ENCODE assay signal across 20 mouse cellular contexts in the genomic region with DNA sequence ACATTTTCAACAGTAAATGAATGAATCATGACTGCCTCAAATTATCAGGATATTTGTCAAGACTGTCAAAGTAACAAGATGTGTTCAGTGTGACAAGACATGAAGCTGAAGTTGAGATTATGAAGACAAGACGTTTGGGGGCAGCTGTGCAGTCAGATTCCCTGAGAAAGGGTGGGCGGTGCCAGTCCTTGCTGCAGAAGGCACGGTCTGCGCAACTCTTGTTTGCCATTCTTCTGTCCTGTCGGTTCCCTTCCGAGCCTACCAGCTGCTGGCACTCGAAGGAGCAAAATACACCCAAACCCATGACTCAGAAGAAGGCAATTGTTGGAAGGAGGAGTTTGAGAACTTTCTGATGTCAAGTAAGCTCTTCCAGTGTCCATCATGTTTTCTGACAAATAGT.
DNase-seq lines count a peak whose midpoint lies in the region; TF ChIP-seq lines count a peak whose summit lies in the region.
"Had no signal": no experiment of that assay in that cellular context is flagged by ENCODE, and none has a peak within 500 bp of the region (broad histone marks: within the 10 kb centered on the region; RNA-seq: fewer than 3 reads in every experiment).

No protein-coding gene starts in this region.

- DNase-seq in frontal cortex, adult 2 months (ENCODE audit: extremely low spot score in 1 of 2, low spot score in 1 of 2): peak; percentile 14 to 62
- DNase-seq in frontal cortex, postnatal 10 days (ENCODE audit: low spot score in 2 of 2): no peak
- peak; percentile 26 to 46 for DNase-seq in left cerebral cortex, adult 18-20 months (ENCODE audit: low spot score in 2 of 2)
- no peak for DNase-seq in left cerebral cortex, adult 11 months (ENCODE audit: low spot score)
- peak; percentile 35 to 50 for DNase-seq in layer of hippocampus, adult 2 months (ENCODE audit: low spot score in 2 of 2)
- DNase-seq in layer of hippocampus, postnatal 36 days: peak; percentile 28 to 39
- DNase-seq in gastrocnemius, postnatal 10 days: no peak
- DNase-seq: adrenal gland, postnatal 10 days; cerebellum, adult 18-20 months; cerebellum, adult 9-11 months; cerebellum, postnatal 36 days; gastrocnemius, adult 2 months; gastrocnemius, postnatal 36 days; heart, adult 18-20 months; heart, postnatal 10 days had no signal

- H3K27ac ChIP-seq in layer of hippocampus, adult 2 months: peak overlapping the region; percentile 25
- H3K27ac ChIP-seq: embryonic facial prominence, embryonic 13.5 days; forebrain, embryonic 12.5 days; gastrocnemius, adult 2 months; heart, embryonic 10.5 days; hindbrain, embryonic 13.5 days; hindbrain, postnatal 0 days had no signal

- no peak for TF ChIP-seq CTCF in layer of hippocampus, adult 2 months (conservative IDR thresholded peaks at IDR 0.05)

- H3K4me3 ChIP-seq in layer of hippocampus, adult 2 months: no peak overlapping the region
- H3K4me3 ChIP-seq: embryonic facial prominence, embryonic 13.5 days; forebrain, embryonic 12.5 days; gastrocnemius, adult 2 months; heart, embryonic 10.5 days; hindbrain, embryonic 13.5 days had no signal

Comparison
In these comparisons a context has a peak if more than half of its experiments do, and no peak if none do; other contexts are left out.
1. DNase-seq: peak in frontal cortex, adult 2 months (2 of 2), left cerebral cortex, adult 18-20 months (2 of 2), layer of hippocampus, adult 2 months (2 of 2) and layer of hippocampus, postnatal 36 days (2 of 2); none in frontal cortex, postnatal 10 days (0 of 2), left cerebral cortex, adult 11 months (single experiment) and gastrocnemius, postnatal 10 days (single experiment).